Mouse (Mus musculus) liver, postnatal 0 days (tissue): ENCODE results near the gene Cd86. TPM values are rescaled to one million over a fixed set of nuclear protein-coding genes. Genes with fewer than 3 reads are reported as not detected.

Experiments used
- ATAC-seq: fragments of 200-750 bp; cut with Nextera tagmentation; 2 replicates; pipeline ENCODE4 v1.8.0; 2017; ENCODE audit warnings: mild to moderate bottlenecking, moderate library complexity
- DNase-seq: peaks from one replicate; pipeline ENCODE4 v3.0.0-alpha.2; 2016
- H3K27ac ChIP-seq: fragments of 300-500 bp; sonication (generic); 2 replicates; pipeline ENCODE4 v1.5.1; 2014; ENCODE audit warnings: antibody characterized with exemption, moderate library complexity, mild to moderate bottlenecking, low read depth
- H3K27me3 ChIP-seq: fragments of 300-500 bp; sonication (generic); 2 replicates; pipeline ENCODE4 v1.6.1; 2014; ENCODE audit warnings: low read length, control low read depth, mixed read lengths; ENCODE audit not compliant: insufficient read depth
- H3K36me3 ChIP-seq: fragments of 300-500 bp; sonication (generic); replicated peaks from 2 replicates; pipeline ENCODE4 v1.6.1; 2014; ENCODE audit warnings: mild to moderate bottlenecking, control low read depth, low read length, moderate library complexity, mixed read lengths; ENCODE audit not compliant: insufficient read depth
- H3K4me1 ChIP-seq: fragments of 300-500 bp; sonication (generic); 2 replicates; pipeline ENCODE4 v1.6.1; 2014; ENCODE audit warnings: antibody characterized with exemption, mild to moderate bottlenecking, control low read depth; ENCODE audit not compliant: insufficient read depth
- H3K4me2 ChIP-seq: fragments of 300-500 bp; sonication (generic); 2 replicates; pipeline ENCODE4 v1.6.1; 2014; ENCODE audit warnings: low read depth, mild to moderate bottlenecking, low read length, moderate library complexity, mixed read lengths
- H3K4me3 ChIP-seq: fragments of 300-500 bp; sonication (generic); 2 replicates; pipeline ENCODE4 v1.5.1; 2014; ENCODE audit warnings: low read depth, low read length
- H3K9ac ChIP-seq: fragments of 300-500 bp; sonication (generic); replicated peaks from 2 replicates; pipeline ENCODE4 v1.6.1; 2014; ENCODE audit warnings: mild to moderate bottlenecking, moderate library complexity
- H3K9me3 ChIP-seq: fragments of 300-500 bp; sonication (generic); 2 replicates; pipeline ENCODE4 v1.6.1; 2016; ENCODE audit warnings: mild to moderate bottlenecking, control low read depth, low read length, mixed read lengths
- CTCF ChIP-seq: sonication (generic); IDR thresholded peaks from 2 replicates; pipeline ENCODE4 v1.5.1; 2016; ENCODE audit warnings: antibody characterized with exemption, low read depth
- EP300 ChIP-seq: IDR thresholded peaks from 2 replicates; pipeline ENCODE4 v1.6.1; 2016; ENCODE audit warnings: antibody characterized with exemption, low read depth, mild to moderate bottlenecking
- WGBS: fragments of 180-500 bp; shearing (Covaris S2); extraction: QIAGEN DNeasy Blood & Tissue Kit; methylation state at CpG from one replicate; pipeline ENCODE4 v1.1.7; 2014; ENCODE audit not compliant: insufficient replicate concordance; 5-methylcytosine and 5-hydroxymethylcytosine counted together
- polyA plus RNA-seq: library from polyadenylated mRNA; unstranded; fragments of >200 nt; fragmentation: Nextera tagmentation; extraction: Ambion mirVana; gene quantifications from 2 replicates; pipeline ENCODE4 v1.2.1, GENCODE M21; 2015

The Cd86 gene
- polyA plus RNA-seq, 1 experiment from 2014 or later: 9.3 TPM

- Histone ChIP-seq H3K4me3 (no peak overlapping the region), H3K27ac (no peak overlapping the region), H3K36me3 (no peaks in the 10 kb centered on the region), H3K27me3 (no peaks in the 10 kb centered on the region), H3K9ac (no peak overlapping the region), H3K4me2 (no peak overlapping the region), H3K4me1 (no peaks in the 10 kb centered on the region), H3K9me3 (no peaks in the 10 kb centered on the region)
- no peak for DNase-seq
- no peak for ATAC-seq
- WGBS: 90% methylated on average over 1 of the region's 1 CpGs
- TF ChIP-seq CTCF (no peak), EP300 (no peak)
Measured at GRCm38 (mm10) chr16:36627740-36628139, 38.1 kb downstream of the Cd86 start.

DNA sequence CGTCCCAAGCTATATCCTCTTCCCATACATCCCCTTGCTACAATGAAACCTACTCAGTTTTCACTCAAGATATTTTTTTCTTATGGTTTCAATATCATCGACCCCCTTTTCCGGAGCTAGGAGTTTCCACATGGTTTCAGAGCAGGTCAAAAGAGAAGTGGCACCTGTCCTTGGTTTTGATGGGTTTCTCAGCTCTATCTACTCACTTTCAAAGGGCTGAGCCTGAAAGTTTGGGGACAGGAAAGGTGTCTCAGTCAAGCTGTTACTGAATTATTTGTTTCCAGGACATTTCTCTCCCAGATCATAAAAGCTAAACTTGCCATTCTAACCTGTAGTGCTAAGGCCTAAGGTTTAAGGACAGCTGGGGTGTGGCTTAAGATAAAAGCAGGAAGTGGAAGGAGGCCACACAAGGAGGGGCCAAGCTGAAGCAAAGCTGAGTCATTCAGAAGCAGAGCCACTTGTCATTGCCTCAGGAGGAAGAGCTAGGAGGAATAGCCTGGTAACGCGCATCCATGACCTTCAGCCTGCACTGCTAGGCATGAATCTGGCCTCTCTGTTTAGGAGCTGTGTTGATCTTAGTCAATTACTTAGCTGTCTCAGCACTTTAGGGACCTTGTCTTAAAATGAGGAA is 39.2 kb downstream of the Cd86 start:
- H3K27ac ChIP-seq: no peak overlapping the region
- TF ChIP-seq CTCF (no peak), EP300 (no peak)
- 57% methylated on average over 5 of the region's 5 CpGs for WGBS
- H3K4me1 ChIP-seq: no peaks in the 10 kb centered on the region
- ATAC-seq (peak; percentile 68), DNase-seq (peak; percentile 27)
- no peaks in the 10 kb centered on the region for H3K27me3 ChIP-seq
- H3K4me3 ChIP-seq: no peak overlapping the region
- H3K9ac ChIP-seq: no peak overlapping the region
- H3K9me3 ChIP-seq: no peaks in the 10 kb centered on the region
- no peaks in the 10 kb centered on the region for H3K36me3 ChIP-seq
- no peak overlapping the region for H3K4me2 ChIP-seq

GRCm38 (mm10) chr16:36625909-36626308 is 40.0 kb downstream of the Cd86 start:
- WGBS: 87% methylated on average over 1 of the region's 1 CpGs
- no peak overlapping the region for H3K4me3 ChIP-seq
- TF ChIP-seq CTCF (no peak), EP300 (no peak)
- no peak for ATAC-seq
- H3K36me3 ChIP-seq: no peaks in the 10 kb centered on the region
- H3K27me3 ChIP-seq: no peaks in the 10 kb centered on the region
- H3K4me2 ChIP-seq: no peak overlapping the region
- H3K27ac ChIP-seq: no peak overlapping the region
- no peak for DNase-seq
- no peak overlapping the region for H3K9ac ChIP-seq
- H3K4me1 ChIP-seq: no peaks in the 10 kb centered on the region
- H3K9me3 ChIP-seq: no peaks in the 10 kb centered on the region

DNA sequence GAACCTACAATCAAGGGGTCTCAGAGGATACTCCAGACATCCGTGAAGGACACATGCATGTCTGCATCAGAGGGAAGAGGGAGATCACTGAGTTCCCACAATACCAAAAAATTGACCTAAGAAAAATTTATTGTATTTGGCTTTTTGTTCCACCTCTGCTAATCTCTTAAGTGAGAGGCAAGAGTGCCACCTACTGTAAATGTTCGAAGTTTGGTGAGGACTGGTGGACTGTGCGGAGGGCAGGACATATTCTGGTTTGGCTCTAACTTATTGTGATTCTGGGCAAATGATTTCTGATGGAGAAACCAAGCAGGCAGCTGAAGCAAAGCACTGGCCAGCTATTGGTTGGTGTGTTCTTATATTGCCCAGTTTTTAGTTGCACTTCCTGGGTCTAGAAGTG is 43.6 kb downstream of the Cd86 start:
- ATAC-seq (no peak), DNase-seq (no peak)
- no peak overlapping the region for H3K4me2 ChIP-seq
- H3K4me1 ChIP-seq: no peaks in the 10 kb centered on the region
- TF ChIP-seq CTCF (peak; percentile 42), EP300 (no peak)
- no peaks in the 10 kb centered on the region for H3K27me3 ChIP-seq
- WGBS: 65% methylated on average over 3 of the region's 3 CpGs
- H3K27ac ChIP-seq: no peak overlapping the region
- H3K9ac ChIP-seq: no peak overlapping the region
- H3K36me3 ChIP-seq: no peaks in the 10 kb centered on the region
- no peaks in the 10 kb centered on the region for H3K9me3 ChIP-seq
- H3K4me3 ChIP-seq: no peak overlapping the region

DNA sequence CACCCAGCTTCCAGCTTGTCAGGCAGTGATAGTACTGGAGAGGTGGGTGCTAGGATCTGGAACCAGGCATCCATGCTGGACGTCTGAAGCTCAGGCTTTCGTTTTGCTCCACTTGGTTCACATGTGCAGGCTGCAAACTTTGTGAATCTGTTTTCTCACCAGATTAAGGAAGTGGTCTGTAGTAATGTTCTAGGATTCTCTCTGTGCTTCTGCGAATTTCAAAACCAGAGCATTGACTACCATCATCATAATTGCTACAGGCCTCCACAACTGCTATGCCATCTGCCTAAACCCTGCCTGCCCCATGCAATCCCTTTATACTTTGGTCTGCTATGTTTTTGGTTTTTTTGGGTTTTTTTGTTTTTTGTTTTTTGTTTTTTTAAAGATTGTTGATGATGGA is 44.8 kb downstream of the Cd86 start:
- H3K4me3 ChIP-seq: no peak overlapping the region
- H3K9ac ChIP-seq: no peak overlapping the region
- WGBS: 52% methylated on average over 3 of the region's 3 CpGs
- no peaks in the 10 kb centered on the region for H3K36me3 ChIP-seq
- H3K4me1 ChIP-seq: no peaks in the 10 kb centered on the region
- TF ChIP-seq CTCF: no peak
- no peak for TF ChIP-seq EP300
- H3K27me3 ChIP-seq: no peaks in the 10 kb centered on the region
- DNase-seq: no peak
- no peak overlapping the region for H3K27ac ChIP-seq
- no peaks in the 10 kb centered on the region for H3K9me3 ChIP-seq
- no peak for ATAC-seq
- H3K4me2 ChIP-seq: no peak overlapping the region

DNA sequence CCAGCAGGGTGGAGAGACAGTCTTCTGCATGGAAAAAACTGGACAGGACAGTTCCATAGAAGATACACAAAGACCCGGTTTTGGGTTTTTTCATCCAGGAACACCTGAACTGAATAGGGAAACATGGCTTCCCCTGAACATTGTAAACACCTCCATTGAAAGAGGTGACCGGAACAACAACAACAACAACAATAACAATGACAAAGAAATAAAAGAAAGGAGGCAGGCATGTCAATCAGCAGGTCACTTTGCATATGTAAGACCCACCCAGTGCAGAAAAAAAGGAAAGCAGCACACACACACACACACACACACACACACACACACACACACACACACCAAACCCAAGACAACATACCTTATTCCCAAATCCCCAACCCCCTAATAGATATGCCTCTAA is 52.2 kb downstream of the Cd86 start:
- no peaks in the 10 kb centered on the region for H3K36me3 ChIP-seq
- H3K27ac ChIP-seq: no peak overlapping the region
- H3K9me3 ChIP-seq: no peaks in the 10 kb centered on the region
- no peak overlapping the region for H3K4me3 ChIP-seq
- H3K27me3 ChIP-seq: no peaks in the 10 kb centered on the region
- DNase-seq (no peak), ATAC-seq (no peak)
- H3K4me1 ChIP-seq: no peaks in the 10 kb centered on the region
- TF ChIP-seq EP300 (no peak), CTCF (no peak)
- H3K9ac ChIP-seq: no peak overlapping the region
- WGBS: 78% methylated on average over 2 of the region's 2 CpGs
- H3K4me2 ChIP-seq: no peak overlapping the region

GRCm38 (mm10) chr16:36602632-36603031 is 63.2 kb downstream of the Cd86 start:
- no peak for DNase-seq
- no peak for ATAC-seq
- WGBS: 74% methylated on average over 3 of the region's 3 CpGs

More at GRCm38 (mm10) chr16:36602632-36603031, 63.2 kb downstream of the Cd86 start:
- Histone ChIP-seq H3K27me3 (no peaks in the 10 kb centered on the region), H3K9ac (no peak overlapping the region), H3K4me3 (no peak overlapping the region), H3K27ac (no peak overlapping the region), H3K9me3 (no peaks in the 10 kb centered on the region), H3K36me3 (no peaks in the 10 kb centered on the region), H3K4me1 (no peaks in the 10 kb centered on the region), H3K4me2 (no peak overlapping the region)
- TF ChIP-seq CTCF: no peak
